Mouse (Mus musculus) adrenal gland, postnatal 0 days (tissue): ENCODE measurements around the gene Pcnx2. TPM values are rescaled to one million over a fixed set of nuclear protein-coding genes. Genes with fewer than 3 reads are reported as not detected.

Experiments
- polyA plus RNA-seq: library from polyadenylated mRNA; unstranded; fragments of >200 nt; fragmentation: Nextera tagmentation; extraction: Ambion mirVana; gene quantifications from 2 replicates; pipeline ENCODE4 v1.2.1, GENCODE M21; 2015

Pcnx2 gene
- 0.40 and 1.5 TPM in 2 replicates for polyA plus RNA-seq

DNA sequence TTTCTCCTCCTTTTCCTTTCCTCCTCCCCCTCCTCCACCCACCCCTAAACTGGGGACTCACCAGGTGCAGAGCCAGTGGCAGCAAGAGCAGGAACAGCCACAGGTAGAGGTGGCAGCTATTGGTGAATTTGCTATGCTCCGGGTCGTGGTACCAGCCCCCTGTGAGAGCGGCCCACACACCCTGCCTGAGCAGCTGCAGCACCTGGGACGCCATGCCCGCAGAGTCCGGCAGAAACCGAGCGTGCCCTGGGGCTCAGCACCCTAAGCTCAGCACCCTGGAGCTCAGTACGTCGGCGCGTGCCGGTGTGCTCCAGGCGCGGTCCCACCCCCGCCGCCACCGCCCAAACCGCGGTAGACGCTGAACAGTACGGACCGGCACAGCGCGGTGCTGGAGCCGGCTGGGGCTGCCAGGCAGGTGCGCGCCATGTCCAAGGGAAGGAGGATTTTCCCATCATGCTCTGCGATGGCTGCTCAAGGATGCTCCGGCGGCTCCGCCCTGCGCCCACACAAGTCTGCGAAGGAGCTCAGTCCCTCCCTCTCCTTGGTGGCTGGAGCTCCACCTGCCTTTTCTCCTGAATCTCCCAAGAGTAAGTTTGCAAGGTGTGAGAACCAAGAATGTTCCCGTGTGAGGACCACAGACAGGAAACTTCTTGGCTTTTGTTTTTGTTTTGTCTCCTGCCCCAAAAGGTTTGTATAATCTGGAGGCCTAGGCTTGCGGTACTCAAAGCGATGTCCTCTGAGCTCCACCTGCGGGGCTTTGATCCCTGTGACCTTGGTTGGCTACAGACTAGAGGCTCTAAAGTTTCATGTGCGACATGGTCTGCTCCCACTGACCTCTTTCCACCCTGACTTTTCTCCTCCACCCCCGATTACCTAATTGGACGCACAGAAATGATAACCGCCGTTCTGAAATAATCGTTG, at the start of gene Pcnx2:
Pcnx2 (minus strand) TSS at position 450 of the 921 bp plus-strand sequence.

DNA sequence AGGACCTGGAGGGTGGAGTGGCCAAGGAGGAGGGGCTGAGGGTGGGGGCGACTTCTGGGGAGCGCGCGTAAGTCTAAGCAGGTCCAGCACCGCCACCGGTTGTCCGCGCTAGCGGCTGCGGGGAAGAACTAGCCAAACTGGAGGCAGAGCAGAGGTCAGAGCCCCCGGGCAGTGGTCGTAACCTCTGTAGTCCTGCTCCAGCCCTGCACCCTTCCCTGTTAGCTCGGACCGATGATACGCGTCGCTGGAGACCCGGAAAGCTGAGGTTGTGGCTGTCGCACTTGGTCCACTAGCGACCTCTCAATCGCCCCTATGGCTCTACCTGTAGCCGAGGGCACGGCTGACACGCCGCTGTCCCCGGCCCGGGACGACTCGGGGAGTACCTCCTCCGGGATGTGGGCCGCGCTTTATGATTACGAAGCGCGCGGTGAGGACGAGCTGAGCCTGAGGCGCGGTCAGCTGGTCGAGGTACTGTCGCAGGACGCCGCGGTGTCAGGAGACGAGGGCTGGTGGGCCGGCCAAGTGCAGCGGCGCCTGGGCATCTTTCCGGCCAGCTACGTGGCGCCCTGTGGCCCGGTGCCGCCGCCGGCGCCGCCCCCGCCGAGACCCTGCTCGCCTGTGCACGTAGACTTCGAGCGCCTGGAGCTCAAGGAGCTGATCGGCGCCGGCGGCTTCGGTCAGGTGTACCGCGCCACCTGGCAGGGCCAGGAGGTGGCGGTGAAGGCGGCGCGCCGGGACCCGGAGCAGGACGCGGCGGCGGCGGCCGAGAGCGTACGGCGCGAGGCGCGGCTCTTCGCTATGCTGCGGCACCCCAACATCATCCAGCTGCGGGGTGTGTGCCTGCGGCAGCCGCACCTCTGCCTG, 12.5 kb upstream of the Pcnx2 start, which contains the start of gene Map3k21:
Map3k21 (plus strand) TSS at position 86 of the 864 bp plus-strand sequence.

DNA sequence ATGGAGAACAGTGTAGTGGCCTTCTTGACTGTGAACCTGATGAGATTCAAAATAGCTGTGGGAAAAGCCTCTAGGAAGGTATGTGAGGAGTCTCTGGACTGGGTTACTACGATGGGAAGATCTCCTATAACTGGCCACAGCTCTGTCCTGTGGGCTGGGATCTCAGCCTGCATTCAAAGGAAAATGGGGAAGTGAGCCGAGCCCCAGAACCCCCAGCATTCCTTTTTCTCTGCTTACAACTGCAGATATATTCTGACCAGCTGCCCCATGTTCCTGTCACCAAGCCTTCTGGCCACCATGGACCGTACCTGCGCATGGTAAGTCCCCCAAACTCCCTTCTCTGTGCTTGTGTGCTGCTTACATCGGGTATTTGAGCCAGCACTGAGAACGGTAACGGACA, 168.4 kb downstream of the Pcnx2 start, which contains the start of gene Ntpcr:
Ntpcr (plus strand) TSS at position 218 of the 400 bp plus-strand sequence.

Other genes starting within 250 kb of the Pcnx2 start
- 2.6 and 3.3 TPM in 2 replicates for gene Map10, start 228.5 kb downstream of the Pcnx2 start, polyA plus RNA-seq
- gene Ntpcr, start 168.4 kb downstream of the Pcnx2 start, polyA plus RNA-seq, result 37.8 and 48.3 TPM in 2 replicates
- 0.32 and 0.91 TPM in 2 replicates for gene Map3k21, start 12.1 kb upstream of the Pcnx2 start, polyA plus RNA-seq
- 1.7 and 3.8 TPM in 2 replicates for gene Kcnk1, start 96.9 kb upstream of the Pcnx2 start, polyA plus RNA-seq